Mouse (Mus musculus) urinary bladder, adult 18-20 months (tissue): ENCODE results near the gene Plet1.

Source experiments
- DNase-seq, 2 experiments: peaks; one replicate each; pipeline ENCODE4 v3.0.0; 2022; ENCODE audit warnings: low spot score in 2 of 2, mixed read lengths in 2 of 2

Plet1 gene

GRCm38 (mm10) chr9:50495405-50496150 lies 1.3 kb downstream of the Plet1 start:
- DNase-seq, result no peak

GRCm38 (mm10) chr9:50496151-50496505 lies 1.8 kb downstream of the Plet1 start:
- no peak for DNase-seq

GRCm38 (mm10) chr9:50496546-50496945 lies 2.2 kb downstream of the Plet1 start:
- no peak for DNase-seq

DNA sequence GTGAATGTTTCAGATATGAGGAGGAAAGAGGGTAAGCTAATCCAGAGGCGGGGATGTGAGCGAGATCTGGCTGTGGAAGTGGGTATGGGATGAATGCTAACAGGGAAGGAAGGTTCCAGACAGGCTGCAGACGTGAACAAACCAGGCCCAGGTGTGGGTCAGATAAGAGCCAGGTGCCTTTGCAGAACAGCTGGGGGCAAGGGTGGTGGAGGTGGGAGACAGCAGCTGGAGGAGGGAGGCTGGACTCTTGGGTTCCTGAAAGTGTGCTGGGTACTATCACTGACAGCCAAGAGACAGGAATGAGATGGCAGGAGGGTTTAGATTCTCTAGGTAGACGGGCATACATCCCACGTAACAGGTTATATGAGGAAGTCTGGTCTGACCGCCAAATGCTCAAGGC lies 2.8 kb downstream of the Plet1 start:
- no peak for DNase-seq

- DNase-seq, result no peak
These were observed 3.2 kb downstream of the Plet1 start for GRCm38 (mm10) chr9:50497536-50497935.

- no peak for DNase-seq
These were observed 4.5 kb downstream of the Plet1 start for GRCm38 (mm10) chr9:50498815-50499214.

GRCm38 (mm10) chr9:50499781-50500180 lies 5.5 kb downstream of the Plet1 start:
- no peak for DNase-seq

DNA sequence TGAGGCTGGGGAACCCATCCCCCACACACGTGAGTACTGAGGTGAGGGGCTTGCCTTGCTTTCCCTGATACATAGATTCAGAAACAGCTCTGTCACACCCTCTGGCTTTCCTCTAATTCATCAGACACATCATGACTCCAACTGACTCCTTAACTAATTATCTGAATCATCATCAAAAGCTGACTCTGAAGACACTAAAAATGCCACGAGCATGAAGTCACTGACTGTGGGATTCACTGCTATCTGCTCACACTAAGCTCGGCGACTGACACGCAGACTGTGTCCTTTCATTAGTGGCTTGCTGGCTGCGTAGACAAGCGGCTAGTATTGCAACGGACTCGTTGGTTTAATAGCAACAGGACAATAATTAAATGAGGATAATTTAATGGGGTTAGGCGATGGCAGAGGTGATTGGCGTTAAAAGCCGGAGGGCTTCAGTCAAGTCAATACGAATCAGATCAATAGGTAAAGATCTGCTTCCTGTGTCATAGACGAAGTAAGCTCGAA lies 6.2 kb downstream of the Plet1 start:
- DNase-seq, result no peak

GRCm38 (mm10) chr9:50500974-50501501 lies 6.7 kb downstream of the Plet1 start:
- DNase-seq, result no peak

- DNase-seq, result no peak
These were observed 8.6 kb downstream of the Plet1 start for GRCm38 (mm10) chr9:50502949-50503348.

GRCm38 (mm10) chr9:50505405-50505804 lies 11.1 kb downstream of the Plet1 start:
- DNase-seq, result no peak

GRCm38 (mm10) chr9:50507570-50507969 lies 13.2 kb downstream of the Plet1 start:
- DNase-seq, result no peak

DNA sequence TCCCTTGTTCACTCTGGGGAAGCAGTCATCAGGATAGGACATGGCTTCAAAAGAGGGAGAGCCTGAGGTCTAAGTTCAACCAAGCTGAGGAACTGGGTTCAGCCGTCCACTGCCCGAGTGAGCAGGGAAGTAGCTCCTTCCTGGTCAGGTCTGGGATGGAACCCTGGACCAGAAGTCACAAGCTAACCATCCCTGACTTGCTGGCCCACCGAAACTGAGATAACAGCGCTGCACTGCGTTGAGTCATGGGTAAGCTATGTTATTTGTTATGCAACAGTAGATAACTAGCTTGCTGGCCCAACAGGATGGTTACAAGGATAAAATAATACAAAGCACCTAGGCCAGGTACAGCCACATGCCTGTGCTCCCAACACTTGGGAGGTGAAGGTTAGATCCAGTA lies 21.1 kb downstream of the Plet1 start:
- peak in 1 of 2 experiments; percentile 47 for DNase-seq

DNA sequence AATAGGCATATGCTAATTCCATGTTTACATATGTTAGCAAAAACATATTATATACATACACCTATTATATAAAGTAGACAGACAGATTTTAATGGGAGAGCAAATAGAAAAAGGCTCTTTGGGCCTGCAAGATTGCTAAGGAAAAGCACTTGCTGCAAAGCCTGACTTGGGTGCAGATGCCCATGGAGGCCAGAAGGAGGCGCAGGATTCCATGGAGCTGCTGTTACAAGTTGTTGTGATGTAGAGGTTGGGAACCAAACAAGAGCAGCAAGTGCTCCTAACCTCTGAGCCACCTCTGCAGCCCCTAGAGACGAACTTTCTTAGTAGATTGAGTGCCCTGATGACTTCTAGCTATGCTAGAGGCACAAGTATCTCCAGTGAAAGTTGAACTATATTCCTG lies 24.5 kb downstream of the Plet1 start:
- DNase-seq, result no peak

DNA sequence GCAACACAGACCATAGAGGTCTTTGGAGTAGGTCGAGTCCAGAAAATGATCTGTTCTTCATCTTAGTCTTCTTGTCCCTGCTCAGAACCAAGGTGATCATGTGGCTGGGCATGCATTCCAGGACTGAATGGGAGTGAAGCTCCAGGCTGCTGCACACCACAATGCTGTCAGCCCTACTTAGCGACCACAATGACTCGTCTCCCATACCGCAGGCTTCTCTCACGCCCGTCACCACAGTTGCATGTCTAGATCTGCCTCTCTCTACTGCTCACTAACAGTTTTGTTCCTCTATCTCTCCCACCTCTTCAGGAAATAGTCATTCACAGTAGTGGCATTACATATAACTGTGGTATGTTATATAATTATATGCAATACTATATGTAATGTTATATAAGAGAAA lies 26.4 kb downstream of the Plet1 start:
- no peak for DNase-seq

GRCm38 (mm10) chr9:50521562-50521961 lies 27.2 kb downstream of the Plet1 start:
- DNase-seq, result no peak

DNA sequence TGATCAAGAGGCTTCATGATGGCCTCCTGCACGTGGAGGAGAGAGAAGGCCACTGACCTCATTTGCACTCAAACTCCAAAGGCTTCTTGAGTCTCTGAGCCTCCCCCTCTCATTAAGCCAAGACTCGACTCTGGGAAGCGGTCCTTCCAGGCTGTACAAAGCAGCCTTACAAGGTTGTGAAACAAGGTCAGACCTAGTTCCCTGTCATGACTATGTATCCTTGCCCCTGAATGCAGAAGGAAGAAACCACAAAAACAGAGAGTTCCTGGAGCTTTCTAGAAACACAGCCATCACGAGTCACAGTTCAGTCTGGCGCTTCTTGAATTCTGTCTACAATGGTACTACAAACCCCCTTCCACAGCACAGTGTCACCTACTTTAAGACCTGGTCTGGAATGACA lies 28.2 kb downstream of the Plet1 start:
- no peak for DNase-seq

GRCm38 (mm10) chr9:50524936-50525335 lies 30.6 kb downstream of the Plet1 start:
- no peak for DNase-seq

- DNase-seq, result no peak
These were observed 31.3 kb downstream of the Plet1 start for GRCm38 (mm10) chr9:50525585-50525984.

- DNase-seq, result no peak
These were observed 33.5 kb downstream of the Plet1 start for GRCm38 (mm10) chr9:50527860-50528259.

- peak; percentile 95 to 98 for DNase-seq
These were observed 34.1 kb downstream of the Plet1 start, which contains the start of gene Pts for GRCm38 (mm10) chr9:50528293-50528892. Gene Pts, minus strand, starts transcription at chr9:50528724.

- DNase-seq, result no peak
These were observed 36.6 kb downstream of the Plet1 start for GRCm38 (mm10) chr9:50530890-50531289.

DNA sequence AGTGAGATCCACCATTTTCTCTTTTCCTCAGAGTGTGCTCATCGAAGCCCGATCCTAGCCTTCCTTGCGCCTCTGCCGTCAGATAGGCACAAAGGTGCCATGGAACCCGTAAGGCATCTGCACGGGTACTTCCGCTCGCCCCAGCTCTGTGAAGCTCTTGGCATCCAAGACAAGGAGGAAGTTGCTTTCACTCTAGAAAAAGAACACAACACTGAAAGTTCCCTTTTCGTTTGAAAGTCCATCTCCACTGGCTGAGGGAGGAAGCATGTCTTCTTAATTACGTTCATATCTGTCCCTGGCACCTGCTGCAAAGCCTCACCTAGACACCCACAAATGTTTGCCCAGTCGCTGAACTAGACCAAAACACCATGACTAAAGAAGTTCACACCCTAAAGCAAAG lies 39.0 kb downstream of the Plet1 start:
- no peak for DNase-seq
